Mouse (Mus musculus): ENCODE measurements around the gene Ssh3. TPM values are rescaled to one million over a fixed set of nuclear protein-coding genes. Genes with fewer than 3 reads are reported as not detected.
"Not testable (repeated sequence)": the region's sequence is repeated elsewhere in the genome, so short reads cannot be mapped to it uniquely, and the experiment has no call there.

The Ssh3 gene
- polyA plus RNA-seq, 1 experiment, result 0.17 TPM

- TF ChIP-seq SRF (IDR thresholded peaks at IDR 0.05; ENCODE audit: control insufficient read depth, insufficient read length, low read depth) (no peak), E2F4 (IDR thresholded peaks at IDR 0.05; ENCODE audit: insufficient read depth) (no peak), USF1 (IDR thresholded peaks at IDR 0.05; ENCODE audit: low read depth) (no peak), POLR2A (IDR thresholded peaks at IDR 0.05; ENCODE audit: insufficient read length, low read depth) (no peak), MYOD1 (IDR thresholded peaks at IDR 0.05; ENCODE audit: control insufficient read depth in 1 of 3, insufficient read length in 2 of 3, low read depth in 2 of 3) (no peak), REST (IDR thresholded peaks at IDR 0.05; ENCODE audit: insufficient read depth, insufficient read length) (no peak), CEBPB (IDR thresholded peaks at IDR 0.05; ENCODE audit: insufficient read depth, poor library complexity, severe bottlenecking) (no peak), POLR2AphosphoS2 (IDR thresholded peaks at IDR 0.05; ENCODE audit: insufficient read length, low read depth) (no peak), MYOG (IDR thresholded peaks at IDR 0.05; ENCODE audit: control insufficient read depth in 1 of 3, insufficient read depth in 1 of 3, insufficient read length in 2 of 3, low read depth in 2 of 3) (no peak), TCF3 (IDR thresholded peaks at IDR 0.05; ENCODE audit: insufficient read length, low read depth) (no peak), TCF12 (IDR thresholded peaks at IDR 0.05; ENCODE audit: insufficient read depth, poor library complexity, severe bottlenecking) (no peak), MAX (IDR thresholded peaks at IDR 0.05; ENCODE audit: low read depth) (no peak)
- Histone ChIP-seq H3K27me3 (ENCODE audit: control insufficient read depth, insufficient read depth, insufficient read length) (no peaks in the 10 kb centered on the region), H3K4me2 (ENCODE audit: low read depth) (no peak overlapping the region), H3K36me3 (ENCODE audit: control insufficient read depth, insufficient read depth) (no peaks in the 10 kb centered on the region), H3ac (ENCODE audit: control insufficient read depth, insufficient read length) (no peak overlapping the region), H3K4me3 (no peak overlapping the region), H3K79me2 (ENCODE audit: control insufficient read depth, insufficient read depth) (no peaks in the 10 kb centered on the region)
Measured at GRCm38 (mm10) chr19:4255583-4256162, 13.3 kb downstream of the Ssh3 start.

- no peak overlapping the region for H3K4me3 ChIP-seq
- H3K36me3 ChIP-seq (ENCODE audit: control insufficient read depth, insufficient read depth), result no peaks in the 10 kb centered on the region
- H3K4me2 ChIP-seq (ENCODE audit: low read depth), result no peak overlapping the region
- no peak overlapping the region for H3ac ChIP-seq (ENCODE audit: control insufficient read depth, insufficient read length)
- H3K79me2 ChIP-seq (ENCODE audit: control insufficient read depth, insufficient read depth), result no peaks in the 10 kb centered on the region
- no peak for TF ChIP-seq MYOG (IDR thresholded peaks at IDR 0.05; ENCODE audit: control insufficient read depth in 1 of 3, insufficient read depth in 1 of 3, insufficient read length in 2 of 3, low read depth in 2 of 3)
- no peak for TF ChIP-seq TCF12 (IDR thresholded peaks at IDR 0.05; ENCODE audit: insufficient read depth, poor library complexity, severe bottlenecking)
- H3K27me3 ChIP-seq (ENCODE audit: control insufficient read depth, insufficient read depth, insufficient read length), result no peaks in the 10 kb centered on the region
Measured at GRCm38 (mm10) chr19:4254230-4254629, 14.8 kb downstream of the Ssh3 start.

- H3K4me2 ChIP-seq (ENCODE audit: low read depth); H3K27me3 ChIP-seq (ENCODE audit: control insufficient read depth, insufficient read depth, insufficient read length); H3K36me3 ChIP-seq (ENCODE audit: control insufficient read depth, insufficient read depth); H3ac ChIP-seq (ENCODE audit: control insufficient read depth, insufficient read length); H3K4me3 ChIP-seq; H3K79me2 ChIP-seq (ENCODE audit: control insufficient read depth, insufficient read depth): not testable (repeated sequence)
Measured at GRCm38 (mm10) chr19:4248683-4249082, 20.3 kb downstream of the Ssh3 start.

GRCm38 (mm10) chr19:4247010-4247409, 22.0 kb downstream of the Ssh3 start:
- Histone ChIP-seq H3K4me2 (ENCODE audit: low read depth) (no peak overlapping the region), H3K36me3 (ENCODE audit: control insufficient read depth, insufficient read depth) (no peaks in the 10 kb centered on the region), H3K79me2 (ENCODE audit: control insufficient read depth, insufficient read depth) (no peaks in the 10 kb centered on the region), H3K27me3 (ENCODE audit: control insufficient read depth, insufficient read depth, insufficient read length) (no peaks in the 10 kb centered on the region), H3K4me3 (no peak overlapping the region), H3ac (ENCODE audit: control insufficient read depth, insufficient read length) (no peak overlapping the region)
- TF ChIP-seq REST (IDR thresholded peaks at IDR 0.05; ENCODE audit: insufficient read depth, insufficient read length), result no peak
- no peak for TF ChIP-seq MYOD1 (IDR thresholded peaks at IDR 0.05; ENCODE audit: control insufficient read depth in 1 of 3, insufficient read length in 2 of 3, low read depth in 2 of 3)
- TF ChIP-seq SRF (IDR thresholded peaks at IDR 0.05; ENCODE audit: control insufficient read depth, insufficient read length, low read depth), result no peak
- no peak for TF ChIP-seq TCF12 (IDR thresholded peaks at IDR 0.05; ENCODE audit: insufficient read depth, poor library complexity, severe bottlenecking)
- TF ChIP-seq MYOG (IDR thresholded peaks at IDR 0.05; ENCODE audit: control insufficient read depth in 1 of 3, insufficient read depth in 1 of 3, insufficient read length in 2 of 3, low read depth in 2 of 3), result no peak
- no peak for TF ChIP-seq MAX (IDR thresholded peaks at IDR 0.05; ENCODE audit: low read depth)
- no peak for TF ChIP-seq E2F4 (IDR thresholded peaks at IDR 0.05; ENCODE audit: insufficient read depth)
- TF ChIP-seq CEBPB (IDR thresholded peaks at IDR 0.05; ENCODE audit: insufficient read depth, poor library complexity, severe bottlenecking), result no peak

- Histone ChIP-seq H3K4me3 (no peak overlapping the region), H3K4me2 (ENCODE audit: low read depth) (no peak overlapping the region), H3K79me2 (ENCODE audit: control insufficient read depth, insufficient read depth) (no peaks in the 10 kb centered on the region), H3ac (ENCODE audit: control insufficient read depth, insufficient read length) (no peak overlapping the region), H3K27me3 (ENCODE audit: control insufficient read depth, insufficient read depth, insufficient read length) (no peaks in the 10 kb centered on the region), H3K36me3 (ENCODE audit: control insufficient read depth, insufficient read depth) (no peaks in the 10 kb centered on the region)
- TF ChIP-seq MAX (IDR thresholded peaks at IDR 0.05; ENCODE audit: low read depth), result no peak
- no peak for TF ChIP-seq POLR2AphosphoS2 (IDR thresholded peaks at IDR 0.05; ENCODE audit: insufficient read length, low read depth)
- TF ChIP-seq SRF (IDR thresholded peaks at IDR 0.05; ENCODE audit: control insufficient read depth, insufficient read length, low read depth), result no peak
- TF ChIP-seq TCF12 (IDR thresholded peaks at IDR 0.05; ENCODE audit: insufficient read depth, poor library complexity, severe bottlenecking), result no peak
- no peak for TF ChIP-seq MYOD1 (IDR thresholded peaks at IDR 0.05; ENCODE audit: control insufficient read depth in 1 of 3, insufficient read length in 2 of 3, low read depth in 2 of 3)
- no peak for TF ChIP-seq REST (IDR thresholded peaks at IDR 0.05; ENCODE audit: insufficient read depth, insufficient read length)
- no peak for TF ChIP-seq POLR2A (IDR thresholded peaks at IDR 0.05; ENCODE audit: insufficient read length, low read depth)
- TF ChIP-seq CEBPB (IDR thresholded peaks at IDR 0.05; ENCODE audit: insufficient read depth, poor library complexity, severe bottlenecking), result no peak
Measured at GRCm38 (mm10) chr19:4244775-4245174, 24.2 kb downstream of the Ssh3 start.

Data from myocyte (in vitro differentiated cells).